Mouse (Mus musculus) heart, embryonic 13.5 days (tissue): ENCODE results near the gene Pkn1. TPM values are rescaled to one million over a fixed set of nuclear protein-coding genes. Genes with fewer than 3 reads are reported as not detected.
A peak's percentile ranks its signal among the peaks of the same experiment; 100 is the strongest.

Source experiments
- ATAC-seq: fragments of 200-750 bp; cut with Nextera tagmentation; 2 replicates; pipeline ENCODE4 v1.8.0; 2017; ENCODE audit warnings: moderate TSS enrichment; ENCODE audit not compliant: insufficient number of reproducible peaks, low FRiP score, low TSS enrichment; ENCODE audit errors: extremely low read depth
- H3K27ac ChIP-seq: fragments of 300-500 bp; sonication (generic); replicated peaks from 2 replicates; pipeline ENCODE4 v1.5.1; 2015; ENCODE audit warnings: moderate library complexity, mild to moderate bottlenecking, inconsistent platforms
- H3K27me3 ChIP-seq: fragments of 300-500 bp; sonication (generic); replicated peaks from 2 replicates; pipeline ENCODE4 v1.6.1; 2015; ENCODE audit warnings: mild to moderate bottlenecking, inconsistent platforms
- H3K36me3 ChIP-seq: fragments of 300-500 bp; sonication (generic); 2 replicates; pipeline ENCODE4 v1.6.1; 2015; ENCODE audit warnings: mild to moderate bottlenecking, inconsistent platforms
- H3K4me1 ChIP-seq: fragments of 300-500 bp; sonication (generic); 2 replicates; pipeline ENCODE4 v1.6.1; 2015; ENCODE audit warnings: inconsistent platforms
- H3K4me2 ChIP-seq: fragments of 300-500 bp; sonication (generic); 2 replicates; pipeline ENCODE4 v1.6.1; 2015; ENCODE audit warnings: inconsistent platforms, mild to moderate bottlenecking, moderate library complexity
- H3K4me3 ChIP-seq: fragments of 300-500 bp; sonication (generic); 2 replicates; pipeline ENCODE4 v1.5.1; 2015; ENCODE audit warnings: moderate library complexity, mild to moderate bottlenecking, inconsistent platforms
- H3K9ac ChIP-seq: fragments of 300-500 bp; sonication (generic); 2 replicates; pipeline ENCODE4 v1.6.1; 2015; ENCODE audit warnings: inconsistent platforms, mild to moderate bottlenecking, moderate library complexity
- H3K9me3 ChIP-seq: fragments of 300-500 bp; sonication (generic); 2 replicates; pipeline ENCODE4 v1.6.1; 2016; ENCODE audit warnings: inconsistent platforms
- WGBS: fragments of 180-500 bp; shearing (Covaris S2); methylation state at CpG from one replicate; pipeline ENCODE4 v1.1.7; 2015; ENCODE audit warnings: mixed read lengths; 5-methylcytosine and 5-hydroxymethylcytosine counted together
- polyA plus RNA-seq: library from polyadenylated mRNA; unstranded; fragments of >200 nt; fragmentation: Nextera tagmentation; extraction: Ambion mirVana; gene quantifications from 2 replicates; pipeline ENCODE4 v1.2.1, GENCODE M21; 2015

Gene Pkn1
- polyA plus RNA-seq, 1 experiment from 2014 or later: 20.0 TPM

GRCm38 (mm10) chr8:83649699-83650098 lies 49.3 kb downstream of the Pkn1 start:
- Histone ChIP-seq H3K4me2 (no peak overlapping the region), H3K9me3 (no peaks in the 10 kb centered on the region), H3K27me3 (peaks cover 4% of the 10 kb centered on the region; the same call in 1 of the 2 replicates), H3K27ac (no peak overlapping the region), H3K4me3 (no peak overlapping the region), H3K36me3 (no peaks in the 10 kb centered on the region; the same call in 1 of the 2 replicates), H3K4me1 (peaks cover 15% of the 10 kb centered on the region), H3K9ac (no peak overlapping the region)
- 89% methylated on average over 6 of the region's 6 CpGs for WGBS
- ATAC-seq: no peak

- H3K27me3 ChIP-seq: peaks cover 11% of the 10 kb centered on the region; the same call in 1 of the 2 replicates
- H3K9me3 ChIP-seq: no peaks in the 10 kb centered on the region
- H3K27ac ChIP-seq: no peak overlapping the region
- H3K4me3 ChIP-seq: no peak overlapping the region
- no peak for ATAC-seq
- WGBS: 87% methylated on average over 4 of the region's 4 CpGs
- H3K4me2 ChIP-seq: no peak overlapping the region
- H3K36me3 ChIP-seq: no peaks in the 10 kb centered on the region
- H3K9ac ChIP-seq: no peak overlapping the region
- peaks cover 4% of the 10 kb centered on the region; the same call in 1 of the 2 replicates for H3K4me1 ChIP-seq
Observed at GRCm38 (mm10) chr8:83648031-83648430, 50.9 kb downstream of the Pkn1 start.

- WGBS: 87% methylated on average over 11 of the region's 11 CpGs
- no peak overlapping the region for H3K27ac ChIP-seq
Observed at GRCm38 (mm10) chr8:83647511-83647910, 51.5 kb downstream of the Pkn1 start.

GRCm38 (mm10) chr8:83639649-83640048 lies 59.3 kb downstream of the Pkn1 start:
- Histone ChIP-seq H3K4me2 (no peak overlapping the region), H3K27me3 (peaks cover 8% of the 10 kb centered on the region; the same call in 1 of the 2 replicates), H3K4me1 (no peaks in the 10 kb centered on the region), H3K9ac (no peak overlapping the region), H3K36me3 (no peaks in the 10 kb centered on the region), H3K9me3 (0 out of 2 replicates have a peak, but pooled peaks cover 4% of the 10 kb centered on the region), H3K4me3 (no peak overlapping the region), H3K27ac (no peak overlapping the region)
- no peak for ATAC-seq
- WGBS: 69% methylated on average over 5 of the region's 5 CpGs

More at GRCm38 (mm10) chr8:83647511-83647910, 51.5 kb downstream of the Pkn1 start:
- Histone ChIP-seq H3K4me1 (peaks cover 4% of the 10 kb centered on the region; the same call in 1 of the 2 replicates), H3K27me3 (peaks cover 11% of the 10 kb centered on the region; the same call in 1 of the 2 replicates), H3K9me3 (no peaks in the 10 kb centered on the region), H3K36me3 (no peaks in the 10 kb centered on the region), H3K9ac (no peak overlapping the region), H3K4me3 (no peak overlapping the region), H3K4me2 (no peak overlapping the region)
- no peak for ATAC-seq

- 55% methylated on average over 4 of the region's 4 CpGs for WGBS
Observed at GRCm38 (mm10) chr8:83638856-83639255, 60.1 kb downstream of the Pkn1 start.

GRCm38 (mm10) chr8:83632083-83632707 lies 66.8 kb downstream of the Pkn1 start:
- Histone ChIP-seq H3K36me3 (no peaks in the 10 kb centered on the region), H3K27ac (no peak overlapping the region), H3K4me3 (no peak overlapping the region), H3K4me1 (no peaks in the 10 kb centered on the region), H3K27me3 (no peaks in the 10 kb centered on the region), H3K9ac (no peak overlapping the region), H3K4me2 (no peak overlapping the region), H3K9me3 (0 out of 2 replicates have a peak, but pooled peaks cover 4% of the 10 kb centered on the region)
- no peak for ATAC-seq
- WGBS: 71% methylated on average over 7 of the region's 7 CpGs

More at GRCm38 (mm10) chr8:83638856-83639255, 60.1 kb downstream of the Pkn1 start:
- Histone ChIP-seq H3K27ac (no peak overlapping the region), H3K4me1 (no peaks in the 10 kb centered on the region), H3K9me3 (0 out of 2 replicates have a peak, but pooled peaks cover 4% of the 10 kb centered on the region), H3K9ac (no peak overlapping the region), H3K27me3 (peaks cover 3% of the 10 kb centered on the region; the same call in 1 of the 2 replicates), H3K36me3 (no peaks in the 10 kb centered on the region), H3K4me2 (no peak overlapping the region), H3K4me3 (no peak overlapping the region)
- ATAC-seq: no peak

GRCm38 (mm10) chr8:83625676-83626299 lies 73.2 kb downstream of the Pkn1 start:
- no peak overlapping the region for H3K4me3 ChIP-seq
- H3K27ac ChIP-seq: no peak overlapping the region
- H3K27me3 ChIP-seq: peaks cover 6% of the 10 kb centered on the region; the same call in 1 of the 2 replicates
- peaks cover 7% of the 10 kb centered on the region for H3K4me1 ChIP-seq
- no peak for ATAC-seq
- no peak overlapping the region for H3K9ac ChIP-seq
- no peaks in the 10 kb centered on the region for H3K36me3 ChIP-seq
- 72% methylated on average over 6 of the region's 6 CpGs for WGBS
- H3K9me3 ChIP-seq: no peaks in the 10 kb centered on the region
- H3K4me2 ChIP-seq: no peak overlapping the region

- no peak overlapping the region for H3K4me2 ChIP-seq
- no peaks in the 10 kb centered on the region for H3K9me3 ChIP-seq
- no peak overlapping the region for H3K4me3 ChIP-seq
- no peaks in the 10 kb centered on the region for H3K36me3 ChIP-seq
- H3K4me1 ChIP-seq: peaks cover 7% of the 10 kb centered on the region
- H3K27ac ChIP-seq: no peak overlapping the region
- no peak overlapping the region for H3K9ac ChIP-seq
- 38% methylated on average over 3 of the region's 3 CpGs for WGBS
- ATAC-seq: no peak
- peaks cover 6% of the 10 kb centered on the region; the same call in 1 of the 2 replicates for H3K27me3 ChIP-seq
Observed at GRCm38 (mm10) chr8:83624739-83625138, 74.2 kb downstream of the Pkn1 start.

GRCm38 (mm10) chr8:83623549-83623948 lies 75.4 kb downstream of the Pkn1 start:
- no peak for ATAC-seq
- Histone ChIP-seq H3K4me2 (no peak overlapping the region), H3K36me3 (no peaks in the 10 kb centered on the region), H3K4me3 (no peak overlapping the region), H3K27ac (no peak overlapping the region), H3K9me3 (no peaks in the 10 kb centered on the region), H3K27me3 (peaks cover 6% of the 10 kb centered on the region; the same call in 1 of the 2 replicates), H3K4me1 (peaks cover 7% of the 10 kb centered on the region), H3K9ac (no peak overlapping the region)
- WGBS: 55% methylated on average over 7 of the region's 7 CpGs

GRCm38 (mm10) chr8:83622389-83622989 lies 76.5 kb downstream of the Pkn1 start:
- H3K27me3 ChIP-seq: peaks cover 6% of the 10 kb centered on the region; the same call in 1 of the 2 replicates
- no peaks in the 10 kb centered on the region for H3K36me3 ChIP-seq
- 6% methylated on average over 23 of the region's 23 CpGs for WGBS
- H3K4me1 ChIP-seq: peaks cover 7% of the 10 kb centered on the region
- no peak; the same call in 1 of the 2 replicates for ATAC-seq
- no peak overlapping the region for H3K27ac ChIP-seq
- no peaks in the 10 kb centered on the region for H3K9me3 ChIP-seq
- peak overlapping the region; percentile 71 for H3K9ac ChIP-seq
- H3K4me3 ChIP-seq: peak overlapping the region; percentile 45
- peak overlapping the region; percentile 71 for H3K4me2 ChIP-seq

- ATAC-seq: no peak
- H3K27me3 ChIP-seq: peaks cover 6% of the 10 kb centered on the region; the same call in 1 of the 2 replicates
- H3K4me1 ChIP-seq: peaks cover 7% of the 10 kb centered on the region
- no peak overlapping the region for H3K27ac ChIP-seq
- no peaks in the 10 kb centered on the region for H3K9me3 ChIP-seq
- peak overlapping the region; percentile 71 for H3K4me2 ChIP-seq
- WGBS: 54% methylated on average over 15 of the region's 15 CpGs
- H3K4me3 ChIP-seq: peak overlapping the region; percentile 45
- H3K36me3 ChIP-seq: no peaks in the 10 kb centered on the region
- H3K9ac ChIP-seq: peak overlapping the region; percentile 71
Observed at GRCm38 (mm10) chr8:83621691-83622388, 77.1 kb downstream of the Pkn1 start.
